Mouse (Mus musculus) lung, embryonic 15.5 days (tissue): ENCODE measurements around the gene Adam23. TPM values are rescaled to one million over a fixed set of nuclear protein-coding genes. Genes with fewer than 3 reads are reported as not detected.

Source experiments
- ATAC-seq: fragments of 200-750 bp; cut with Nextera tagmentation; 2 replicates; pipeline ENCODE4 v1.8.0; 2017; ENCODE audit warnings: moderate number of reproducible peaks, borderline replicate concordance; ENCODE audit not compliant: low FRiP score, low TSS enrichment; ENCODE audit errors: extremely low read depth
- H3K27ac ChIP-seq: fragments of 300-500 bp; sonication (generic); 2 replicates; pipeline ENCODE4 v1.5.1; 2015; ENCODE audit warnings: moderate library complexity, mild to moderate bottlenecking, inconsistent platforms
- H3K27me3 ChIP-seq: fragments of 300-500 bp; sonication (generic); 2 replicates; pipeline ENCODE4 v1.6.1; 2015; ENCODE audit warnings: inconsistent platforms
- H3K36me3 ChIP-seq: fragments of 300-500 bp; sonication (generic); 2 replicates; pipeline ENCODE4 v1.6.1; 2015; ENCODE audit warnings: inconsistent platforms
- H3K4me1 ChIP-seq: fragments of 300-500 bp; sonication (generic); 2 replicates; pipeline ENCODE4 v1.6.1; 2015; ENCODE audit warnings: inconsistent platforms
- H3K4me2 ChIP-seq: fragments of 300-500 bp; sonication (generic); 2 replicates; pipeline ENCODE4 v1.6.1; 2015; ENCODE audit warnings: inconsistent platforms, mild to moderate bottlenecking, moderate library complexity
- H3K4me3 ChIP-seq: fragments of 300-500 bp; sonication (generic); 2 replicates; pipeline ENCODE4 v1.5.1; 2015; ENCODE audit warnings: mild to moderate bottlenecking, inconsistent platforms
- H3K9ac ChIP-seq: fragments of 300-500 bp; sonication (generic); 2 replicates; pipeline ENCODE4 v1.6.1; 2015; ENCODE audit warnings: inconsistent platforms
- H3K9me3 ChIP-seq: fragments of 300-500 bp; sonication (generic); 2 replicates; pipeline ENCODE4 v1.6.1; 2016; ENCODE audit warnings: inconsistent platforms
- WGBS: fragments of 180-500 bp; shearing (Covaris S2); methylation state at CpG from one replicate; pipeline ENCODE4 v1.1.7; 2015; 5-methylcytosine and 5-hydroxymethylcytosine counted together
- polyA plus RNA-seq: library from polyadenylated mRNA; unstranded; fragments of >200 nt; fragmentation: Nextera tagmentation; extraction: Ambion mirVana; gene quantifications from 2 replicates; pipeline ENCODE4 v1.2.1, GENCODE M21; 2015

The Adam23 gene
- polyA plus RNA-seq, 1 experiment from 2014 or later = 0.77 TPM

- H3K4me3 ChIP-seq = no peak overlapping the region
- no peak for ATAC-seq
- no peaks in the 10 kb centered on the region for H3K27me3 ChIP-seq
- H3K9me3 ChIP-seq = no peaks in the 10 kb centered on the region
- no peak overlapping the region for H3K27ac ChIP-seq
- WGBS = 85% methylated on average over 6 of the region's 6 CpGs
- H3K4me2 ChIP-seq = no peak overlapping the region
- no peaks in the 10 kb centered on the region for H3K36me3 ChIP-seq
- no peak overlapping the region for H3K9ac ChIP-seq
- no peaks in the 10 kb centered on the region for H3K4me1 ChIP-seq
These were observed 39.0 kb downstream of the Adam23 start for GRCm38 (mm10) chr1:63484646-63485045.

DNA sequence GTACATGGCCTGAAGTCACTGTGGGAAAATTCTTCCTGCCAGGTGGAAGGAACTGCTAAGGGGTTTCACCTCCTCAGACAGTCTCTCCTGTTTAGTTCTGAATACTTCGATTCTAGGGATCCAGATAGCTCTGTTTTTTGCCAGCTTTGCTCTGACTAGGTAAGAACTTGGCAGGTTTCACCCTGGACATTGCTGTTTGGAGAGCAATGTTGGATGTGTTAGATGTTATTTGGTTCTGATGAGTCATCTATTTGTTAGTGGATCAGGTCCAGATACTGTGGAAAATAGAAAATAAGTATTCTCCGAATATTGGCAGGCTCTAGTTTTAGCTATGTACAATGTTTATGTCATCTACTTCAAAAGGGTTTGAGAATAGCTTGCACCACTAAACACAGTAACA is 41.0 kb downstream of the Adam23 start:
- no peak overlapping the region for H3K9ac ChIP-seq
- H3K4me1 ChIP-seq = no peaks in the 10 kb centered on the region
- no peak overlapping the region for H3K4me2 ChIP-seq
- H3K27me3 ChIP-seq = no peaks in the 10 kb centered on the region
- no peaks in the 10 kb centered on the region for H3K36me3 ChIP-seq
- H3K27ac ChIP-seq = no peak overlapping the region
- WGBS = 69% methylated on average over 2 of the region's 2 CpGs
- H3K4me3 ChIP-seq = no peak overlapping the region
- ATAC-seq = no peak
- H3K9me3 ChIP-seq = no peaks in the 10 kb centered on the region

DNA sequence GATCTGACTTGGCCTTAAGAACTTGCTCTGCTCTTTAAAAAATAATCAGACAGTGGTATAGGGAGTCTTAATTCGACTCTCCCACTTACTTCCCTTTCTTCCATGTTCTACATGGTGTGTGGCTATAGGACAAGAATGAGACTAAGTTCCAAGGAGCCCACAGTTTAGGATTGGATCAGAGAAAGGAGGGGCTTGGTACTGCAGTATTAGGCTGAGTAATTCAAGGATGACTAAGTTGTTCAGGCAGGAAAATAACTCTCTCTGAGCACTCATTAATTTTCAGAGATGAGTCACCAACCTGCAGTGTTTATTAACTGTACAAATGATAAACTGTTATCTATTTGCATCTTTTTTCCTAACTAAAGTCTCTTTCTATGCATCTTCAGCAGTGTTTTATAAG is 45.3 kb downstream of the Adam23 start:
- WGBS = 50% methylated on average over 1 of the region's 1 CpGs
- no peaks in the 10 kb centered on the region for H3K9me3 ChIP-seq
- no peaks in the 10 kb centered on the region for H3K4me1 ChIP-seq
- no peak overlapping the region for H3K4me3 ChIP-seq
- H3K27me3 ChIP-seq = no peaks in the 10 kb centered on the region
- no peak overlapping the region for H3K27ac ChIP-seq
- no peak overlapping the region for H3K9ac ChIP-seq
- no peak overlapping the region for H3K4me2 ChIP-seq
- no peaks in the 10 kb centered on the region for H3K36me3 ChIP-seq
- no peak for ATAC-seq

- no peaks in the 10 kb centered on the region for H3K9me3 ChIP-seq
- no peaks in the 10 kb centered on the region for H3K27me3 ChIP-seq
- no peak overlapping the region for H3K27ac ChIP-seq
- H3K4me3 ChIP-seq = no peak overlapping the region
- no peak overlapping the region for H3K9ac ChIP-seq
- no peaks in the 10 kb centered on the region for H3K36me3 ChIP-seq
- H3K4me2 ChIP-seq = no peak overlapping the region
- no peak for ATAC-seq
- no peaks in the 10 kb centered on the region for H3K4me1 ChIP-seq
- WGBS = 45% methylated on average over 5 of the region's 5 CpGs
These were observed 47.6 kb downstream of the Adam23 start for GRCm38 (mm10) chr1:63493325-63493724.

- no peak for ATAC-seq
- H3K27ac ChIP-seq = no peak overlapping the region
- no peaks in the 10 kb centered on the region for H3K9me3 ChIP-seq
- no peak overlapping the region for H3K4me3 ChIP-seq
- H3K4me1 ChIP-seq = no peaks in the 10 kb centered on the region
- H3K9ac ChIP-seq = no peak overlapping the region
- no peaks in the 10 kb centered on the region for H3K36me3 ChIP-seq
- H3K27me3 ChIP-seq = no peaks in the 10 kb centered on the region
- no peak overlapping the region for H3K4me2 ChIP-seq
- WGBS = 53% methylated on average over 4 of the region's 4 CpGs
These were observed 61.7 kb downstream of the Adam23 start for GRCm38 (mm10) chr1:63507386-63507785.

DNA sequence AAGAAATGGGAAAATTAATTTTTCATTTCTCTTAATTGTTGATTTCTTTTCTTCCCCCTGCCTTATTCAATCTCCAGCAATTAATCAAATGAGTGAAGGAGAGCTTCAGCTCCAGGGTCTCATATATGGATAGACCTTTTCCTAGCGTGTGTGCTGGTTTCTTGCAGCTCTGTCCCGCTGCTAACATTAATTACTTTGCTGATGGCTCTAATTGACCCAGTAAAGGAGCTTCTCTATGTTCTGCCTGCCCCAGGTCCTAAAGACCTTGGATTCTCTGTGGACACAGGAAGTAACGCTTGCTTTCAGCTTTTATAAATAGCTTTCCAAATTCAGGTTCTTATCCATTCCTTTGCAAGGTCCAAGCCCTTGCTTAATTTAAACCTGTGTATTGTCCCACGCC is 63.1 kb downstream of the Adam23 start:
- 46% methylated on average over 4 of the region's 4 CpGs for WGBS
- H3K4me1 ChIP-seq = no peaks in the 10 kb centered on the region
- no peak overlapping the region for H3K9ac ChIP-seq
- H3K27me3 ChIP-seq = no peaks in the 10 kb centered on the region
- no peak overlapping the region for H3K27ac ChIP-seq
- no peaks in the 10 kb centered on the region for H3K36me3 ChIP-seq
- no peak overlapping the region for H3K4me3 ChIP-seq
- H3K4me2 ChIP-seq = no peak overlapping the region
- no peak for ATAC-seq
- no peaks in the 10 kb centered on the region for H3K9me3 ChIP-seq

DNA sequence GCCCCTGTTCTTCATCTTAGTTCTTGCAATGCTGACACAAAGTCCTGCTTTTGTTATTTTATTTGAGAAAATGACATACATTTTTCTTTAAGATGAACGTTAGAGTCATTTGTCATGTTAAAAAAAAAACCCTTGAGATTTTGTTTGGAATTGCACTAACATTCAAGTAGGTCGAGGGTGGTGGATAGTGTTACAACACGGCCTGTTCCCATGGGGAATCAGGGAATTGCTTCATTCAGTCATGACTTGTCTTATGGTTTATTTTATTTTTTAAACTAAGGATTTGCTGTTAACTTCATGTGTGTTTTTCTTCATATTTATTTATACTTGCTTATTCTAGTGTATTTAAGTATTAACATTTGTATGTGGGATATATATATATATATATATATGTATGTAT is 65.7 kb downstream of the Adam23 start:
- H3K4me1 ChIP-seq = no peaks in the 10 kb centered on the region
- no peak overlapping the region for H3K4me3 ChIP-seq
- WGBS = 30% methylated on average over 3 of the region's 3 CpGs
- no peaks in the 10 kb centered on the region for H3K9me3 ChIP-seq
- H3K4me2 ChIP-seq = no peak overlapping the region
- H3K36me3 ChIP-seq = no peaks in the 10 kb centered on the region
- ATAC-seq = no peak
- no peak overlapping the region for H3K9ac ChIP-seq
- H3K27me3 ChIP-seq = no peaks in the 10 kb centered on the region
- no peak overlapping the region for H3K27ac ChIP-seq

GRCm38 (mm10) chr1:63517800-63518199 is 72.1 kb downstream of the Adam23 start:
- H3K4me1 ChIP-seq = no peaks in the 10 kb centered on the region
- no peak for ATAC-seq
- H3K9ac ChIP-seq = no peak overlapping the region
- H3K9me3 ChIP-seq = no peaks in the 10 kb centered on the region
- H3K4me2 ChIP-seq = no peak overlapping the region
- H3K27me3 ChIP-seq = no peaks in the 10 kb centered on the region
- no peaks in the 10 kb centered on the region for H3K36me3 ChIP-seq
- no peak overlapping the region for H3K4me3 ChIP-seq
- no peak overlapping the region for H3K27ac ChIP-seq
- 81% methylated on average over 11 of the region's 11 CpGs for WGBS

DNA sequence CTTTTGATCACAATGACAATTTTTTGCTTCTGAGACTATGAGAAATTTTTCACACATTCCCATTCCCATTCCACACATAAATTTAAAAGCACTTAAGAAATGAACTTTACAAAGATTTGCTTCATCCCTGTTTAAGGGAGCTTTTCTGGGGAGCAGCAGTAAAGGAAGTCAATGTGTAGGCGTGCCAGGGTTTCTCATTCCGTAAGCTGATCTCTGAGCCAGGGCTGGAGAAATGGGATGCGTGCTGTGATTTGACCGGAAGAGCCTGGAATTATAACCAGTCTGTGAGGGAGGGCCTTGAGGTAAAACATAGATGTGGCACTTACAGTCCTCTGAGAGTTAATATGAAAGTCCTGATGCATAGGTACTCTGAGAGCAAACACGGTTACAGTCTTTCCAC is 73.1 kb downstream of the Adam23 start:
- no peak for ATAC-seq
- WGBS = 66% methylated on average over 5 of the region's 5 CpGs
- H3K27me3 ChIP-seq = no peaks in the 10 kb centered on the region
- no peaks in the 10 kb centered on the region for H3K4me1 ChIP-seq
- no peaks in the 10 kb centered on the region for H3K9me3 ChIP-seq
- H3K36me3 ChIP-seq = no peaks in the 10 kb centered on the region
- H3K9ac ChIP-seq = no peak overlapping the region
- H3K27ac ChIP-seq = no peak overlapping the region
- no peak overlapping the region for H3K4me3 ChIP-seq
- H3K4me2 ChIP-seq = no peak overlapping the region

- Histone ChIP-seq H3K27me3 (no peaks in the 10 kb centered on the region), H3K4me2 (no peak overlapping the region), H3K4me1 (no peaks in the 10 kb centered on the region), H3K27ac (no peak overlapping the region), H3K4me3 (no peak overlapping the region), H3K36me3 (no peaks in the 10 kb centered on the region), H3K9ac (no peak overlapping the region), H3K9me3 (no peaks in the 10 kb centered on the region)
- no peak for ATAC-seq
- 43% methylated on average over 9 of the region's 9 CpGs for WGBS
These were observed 84.2 kb downstream of the Adam23 start for GRCm38 (mm10) chr1:63529901-63530300.

GRCm38 (mm10) chr1:63534271-63534827 is 88.7 kb downstream of the Adam23 start:
- no peak overlapping the region for H3K27ac ChIP-seq
- H3K9me3 ChIP-seq = no peaks in the 10 kb centered on the region
- peak; percentile 73; the same call in 1 of the 2 replicates for ATAC-seq
- 35% methylated on average over 6 of the region's 6 CpGs for WGBS
- no peak overlapping the region for H3K9ac ChIP-seq
- no peak overlapping the region for H3K4me2 ChIP-seq
- no peaks in the 10 kb centered on the region for H3K4me1 ChIP-seq
- H3K4me3 ChIP-seq = no peak overlapping the region
- H3K27me3 ChIP-seq = no peaks in the 10 kb centered on the region
- no peaks in the 10 kb centered on the region for H3K36me3 ChIP-seq

- no peak overlapping the region for H3K4me3 ChIP-seq
- whole genome bisulfite sequencing = 72% methylated on average over 14 of the region's 14 CpGs
- H3K9me3 ChIP-seq = no peaks in the 10 kb centered on the region
- no peak overlapping the region for H3K4me2 ChIP-seq
- no peaks in the 10 kb centered on the region for H3K27me3 ChIP-seq
- no peak overlapping the region for H3K9ac ChIP-seq
- H3K36me3 ChIP-seq = no peaks in the 10 kb centered on the region
- no peak for ATAC-seq
- no peak overlapping the region for H3K27ac ChIP-seq
- no peaks in the 10 kb centered on the region for H3K4me1 ChIP-seq
These were observed 94.4 kb downstream of the Adam23 start for GRCm38 (mm10) chr1:63539884-63540613.
